Mouse (Mus musculus): ENCODE results near the gene Kcnk4. TPM values are rescaled to one million over a fixed set of nuclear protein-coding genes. Genes with fewer than 3 reads are reported as not detected.

Gene Kcnk4
- polyA plus RNA-seq, 1 experiment from 2014 or later = 0.30 TPM

- 6% methylated on average over 39 of the region's 39 CpGs for WGBS
- peak; percentile 85 for TF ChIP-seq CTCF (IDR thresholded peaks at IDR 0.05)
- no peak for TF ChIP-seq EP300 (IDR thresholded peaks at IDR 0.05)
- H3K4me3 ChIP-seq (ENCODE audit: low read depth, low read length) = peak overlapping the region; percentile 10; the same call in 1 of the 2 replicates
- ATAC-seq = no peak
- no peaks in the 10 kb centered on the region for H3K36me3 ChIP-seq (ENCODE audit: insufficient read depth, low read length)
- peak overlapping the region; percentile 22 for H3K4me2 ChIP-seq (replicated peaks; ENCODE audit: low read depth, low read length)
- H3K9me3 ChIP-seq (ENCODE audit: low read length) = no peaks in the 10 kb centered on the region
- H3K9ac ChIP-seq (replicated peaks; ENCODE audit: low read depth) = no peak overlapping the region
- DNase-seq (ENCODE audit: low spot score) = peak; percentile 89
- H3K27me3 ChIP-seq (replicated peaks; ENCODE audit: insufficient read depth, low read length) = peaks cover 32% of the 10 kb centered on the region
- H3K27ac ChIP-seq (ENCODE audit: low read length) = no peak overlapping the region
- H3K4me1 ChIP-seq (ENCODE audit: insufficient read depth, low read depth, low read length) = peaks cover 24% of the 10 kb centered on the region
These were observed 9.6 kb downstream of the Kcnk4 start for GRCm38 (mm10) chr19:6924461-6925306.

- Histone ChIP-seq H3K9ac (replicated peaks; ENCODE audit: low read depth) (no peak overlapping the region), H3K9me3 (ENCODE audit: low read length) (no peaks in the 10 kb centered on the region), H3K27me3 (replicated peaks; ENCODE audit: insufficient read depth, low read length) (peaks cover 30% of the 10 kb centered on the region), H3K36me3 (ENCODE audit: insufficient read depth, low read length) (no peaks in the 10 kb centered on the region), H3K27ac (ENCODE audit: low read length) (no peak overlapping the region), H3K4me2 (replicated peaks; ENCODE audit: low read depth, low read length) (peak overlapping the region; percentile 94; the same call in 1 of the 2 replicates), H3K4me3 (ENCODE audit: low read depth, low read length) (no peak overlapping the region), H3K4me1 (ENCODE audit: insufficient read depth, low read depth, low read length) (peaks cover 24% of the 10 kb centered on the region)
- ATAC-seq (no peak), DNase-seq (ENCODE audit: low spot score) (no peak)
- no peak for TF ChIP-seq CTCF (IDR thresholded peaks at IDR 0.05)
- no peak for TF ChIP-seq EP300 (IDR thresholded peaks at IDR 0.05)
- 68% methylated on average over 6 of the region's 6 CpGs for WGBS
These were observed 11.2 kb downstream of the Kcnk4 start for GRCm38 (mm10) chr19:6922901-6923735.

- peak within 1 kb of the TSS; percentile 86 for H3K27ac ChIP-seq (ENCODE audit: low read length)
- H3K36me3 ChIP-seq (ENCODE audit: insufficient read depth, low read length) = no peaks in the 10 kb centered on the region
- 1% methylated on average over 48 of the region's 66 CpGs for WGBS
- peak within 1 kb of the TSS; percentile 60 for H3K9ac ChIP-seq (replicated peaks; ENCODE audit: low read depth)
- no peaks in the 10 kb centered on the region for H3K9me3 ChIP-seq (ENCODE audit: low read length)
- TF ChIP-seq CTCF (IDR thresholded peaks at IDR 0.05) (peak; percentile 14; the same call in 1 of the 2 replicates), EP300 (IDR thresholded peaks at IDR 0.05) (no peak)
- peaks cover 21% of the 10 kb centered on the region for H3K4me1 ChIP-seq (ENCODE audit: insufficient read depth, low read depth, low read length)
- H3K4me2 ChIP-seq (replicated peaks; ENCODE audit: low read depth, low read length) = peak within 1 kb of the TSS; percentile 94
- H3K27me3 ChIP-seq (replicated peaks; ENCODE audit: insufficient read depth, low read length) = peaks cover 18% of the 10 kb centered on the region
- H3K4me3 ChIP-seq (ENCODE audit: low read depth, low read length) = peak within 1 kb of the TSS; percentile 74
- DNase-seq (ENCODE audit: low spot score) (peak; percentile 100), ATAC-seq (peak; percentile 95)
These were observed 12.4 kb downstream of the Kcnk4 start, which contains the start of gene Esrra for GRCm38 (mm10) chr19:6921647-6922567. Esrra (minus strand) TSS chr19:6921813.

GRCm38 (mm10) chr19:6920741-6921636, 13.3 kb downstream of the Kcnk4 start:
- TF ChIP-seq EP300 (IDR thresholded peaks at IDR 0.05) = no peak
- peak; percentile 46 for TF ChIP-seq CTCF (IDR thresholded peaks at IDR 0.05)
- peaks cover 19% of the 10 kb centered on the region for H3K4me1 ChIP-seq (ENCODE audit: insufficient read depth, low read depth, low read length)
- no peaks in the 10 kb centered on the region for H3K36me3 ChIP-seq (ENCODE audit: insufficient read depth, low read length)
- peak overlapping the region; percentile 74 for H3K4me3 ChIP-seq (ENCODE audit: low read depth, low read length)
- peak overlapping the region; percentile 86 for H3K27ac ChIP-seq (ENCODE audit: low read length)
- peak overlapping the region; percentile 60 for H3K9ac ChIP-seq (replicated peaks; ENCODE audit: low read depth)
- peaks cover 9% of the 10 kb centered on the region for H3K27me3 ChIP-seq (replicated peaks; ENCODE audit: insufficient read depth, low read length)
- 2% methylated on average over 32 of the region's 48 CpGs for WGBS
- DNase-seq (ENCODE audit: low spot score) (peak; percentile 70), ATAC-seq (peak; percentile 20; the same call in 1 of the 2 replicates)
- no peaks in the 10 kb centered on the region for H3K9me3 ChIP-seq (ENCODE audit: low read length)
- H3K4me2 ChIP-seq (replicated peaks; ENCODE audit: low read depth, low read length) = peak overlapping the region; percentile 94
